Comparison of ENCODE assay signal across 21 mouse cellular contexts in genomic region chr2:158155101-158155500, GRCm38 (mm10). TPM values are rescaled to one million over a fixed set of nuclear protein-coding genes. Genes with fewer than 3 reads are reported as not detected.
DNase-seq lines count a peak whose midpoint lies in the region; ATAC-seq and TF ChIP-seq lines count a peak whose summit lies in the region.
"Had no signal": no experiment of that assay in that cellular context is flagged by ENCODE, and none has a peak within 500 bp of the region (broad histone marks: within the 10 kb centered on the region; RNA-seq: fewer than 3 reads in every experiment).

No protein-coding gene starts in this region.

- ATAC-seq in hindbrain, embryonic 16.5 days: no peak
- ATAC-seq: CD4-positive, CD25-positive, alpha-beta regulatory T cell, adult 4 months; forebrain, embryonic 15.5 days had no signal

- H3K79me2 ChIP-seq in myocyte (ENCODE audit: control insufficient read depth, insufficient read depth): no peaks in the 10 kb centered on the region

- peaks cover 7% of the 10 kb centered on the region for H3K9me3 ChIP-seq in hindbrain, embryonic 10.5 days
- H3K9me3 ChIP-seq in hindbrain, embryonic 16.5 days (ENCODE audit: control insufficient read depth, low read length): no peaks in the 10 kb centered on the region; the same call in 1 of the 2 replicates
- no peaks in the 10 kb centered on the region for H3K9me3 ChIP-seq in ES-Bruce4 (replicated peaks; ENCODE audit: control insufficient read depth, insufficient read depth, low read length, poor library complexity, severe bottlenecking)
- H3K9me3 ChIP-seq: forebrain, embryonic 15.5 days; hindbrain, embryonic 13.5 days had no signal

- peaks cover 50% of the 10 kb centered on the region for H3K4me1 ChIP-seq in hindbrain, embryonic 10.5 days (replicated peaks)
- H3K4me1 ChIP-seq in hindbrain, embryonic 16.5 days (ENCODE audit: control insufficient read depth, insufficient read depth, low read depth, low read length): no peaks in the 10 kb centered on the region; the same call in 1 of the 2 replicates
- peaks cover 4% of the 10 kb centered on the region for H3K4me1 ChIP-seq in ES-Bruce4 (ENCODE audit: control insufficient read depth, insufficient read depth, low read length)

- peak overlapping the region; percentile 87; the same call in 1 of the 2 replicates for H3K27ac ChIP-seq in hindbrain, embryonic 10.5 days
- H3K27ac ChIP-seq in hindbrain, embryonic 16.5 days (ENCODE audit: low read depth, low read length): no peak overlapping the region
- peak overlapping the region; percentile 97 for H3K27ac ChIP-seq in ES-Bruce4 (ENCODE audit: insufficient read depth, low read length)
- H3K27ac ChIP-seq: forebrain, embryonic 15.5 days; hindbrain, embryonic 13.5 days had no signal

- no peak overlapping the region for H3K4me3 ChIP-seq in hindbrain, embryonic 10.5 days
- no peak overlapping the region for H3K4me3 ChIP-seq in hindbrain, embryonic 16.5 days (ENCODE audit: low read length)
- H3K4me3 ChIP-seq in ES-Bruce4 (ENCODE audit: low read depth, low read length) (no peak overlapping the region), myocyte (no peak overlapping the region)
- H3K4me3 ChIP-seq: embryonic facial prominence, embryonic 12.5 days; forebrain, embryonic 15.5 days; heart, embryonic 10.5 days; hindbrain, embryonic 13.5 days had no signal

- no peaks in the 10 kb centered on the region; the same call in 1 of the 2 replicates for H3K27me3 ChIP-seq in hindbrain, embryonic 10.5 days (ENCODE audit: insufficient read depth, poor library complexity, severe bottlenecking)
- no peaks in the 10 kb centered on the region for H3K27me3 ChIP-seq in hindbrain, embryonic 16.5 days (replicated peaks; ENCODE audit: control insufficient read depth, insufficient read depth, low read length)
- H3K27me3 ChIP-seq in ES-Bruce4 (ENCODE audit: control insufficient read depth, insufficient read depth, low read length, poor library complexity, severe bottlenecking): no peaks in the 10 kb centered on the region
- H3K27me3 ChIP-seq in myocyte (ENCODE audit: control insufficient read depth, insufficient read depth, insufficient read length): no peaks in the 10 kb centered on the region
- H3K27me3 ChIP-seq: embryonic facial prominence, embryonic 12.5 days; forebrain, embryonic 15.5 days; hindbrain, embryonic 13.5 days had no signal

- no peaks in the 10 kb centered on the region for H3K36me3 ChIP-seq in hindbrain, embryonic 10.5 days
- no peaks in the 10 kb centered on the region for H3K36me3 ChIP-seq in hindbrain, embryonic 16.5 days (ENCODE audit: control insufficient read depth, insufficient read depth, low read length)
- H3K36me3 ChIP-seq in ES-Bruce4 (ENCODE audit: control insufficient read depth, insufficient read depth, low read length, poor library complexity, severe bottlenecking): no peaks in the 10 kb centered on the region
- H3K36me3 ChIP-seq in myocyte (ENCODE audit: control insufficient read depth, insufficient read depth): no peaks in the 10 kb centered on the region
- H3K36me3 ChIP-seq: embryonic facial prominence, embryonic 12.5 days; forebrain, embryonic 15.5 days; heart, embryonic 10.5 days; hindbrain, embryonic 13.5 days had no signal

- no peak overlapping the region for H3ac ChIP-seq in myocyte (ENCODE audit: control insufficient read depth, insufficient read length)

- no peak overlapping the region for H3K4me2 ChIP-seq in hindbrain, embryonic 16.5 days (ENCODE audit: low read length)
- H3K4me2 ChIP-seq in myocyte (ENCODE audit: low read depth): peak overlapping the region; percentile 83
- H3K4me2 ChIP-seq: embryonic facial prominence, embryonic 12.5 days; forebrain, embryonic 15.5 days; hindbrain, embryonic 13.5 days had no signal

- TF ChIP-seq POLR2A in ES-Bruce4 (IDR thresholded peaks at IDR 0.05; ENCODE audit: insufficient read depth, low read length): no peak
- no peak for TF ChIP-seq POLR2A in myocyte (IDR thresholded peaks at IDR 0.05; ENCODE audit: insufficient read length, low read depth)

- no peak for TF ChIP-seq CTCF in ES-Bruce4 (IDR thresholded peaks at IDR 0.05; ENCODE audit: low read depth, low read length)

- H3K9ac ChIP-seq in hindbrain, embryonic 16.5 days (ENCODE audit: low read depth, low read length): no peak overlapping the region
- H3K9ac ChIP-seq in ES-Bruce4 (ENCODE audit: low read depth, poor library complexity, severe bottlenecking): no peak overlapping the region
- H3K9ac ChIP-seq: embryonic facial prominence, embryonic 12.5 days; forebrain, embryonic 15.5 days; hindbrain, embryonic 13.5 days had no signal

- WGBS in hindbrain, embryonic 10.5 days: 85% methylated on average over 7 of the region's 7 CpGs
- WGBS in hindbrain, embryonic 16.5 days: 88% methylated on average over 7 of the region's 7 CpGs

- no peak for TF ChIP-seq EP300 in ES-Bruce4 (IDR thresholded peaks at IDR 0.05; ENCODE audit: insufficient read depth, low read depth, low read length)

- no peak for DNase-seq in hindbrain, embryonic 10.5 days (ENCODE audit: low spot score)
- DNase-seq in ZHBTc4 (ENCODE audit: low read depth, low spot score): peak; percentile 89
- no peak for DNase-seq in spleen, postnatal 36 days (ENCODE audit: low spot score in 2 of 2)
- DNase-seq in layer of hippocampus, adult 9-10 months (ENCODE audit: low spot score): no peak
- no peak for DNase-seq in layer of hippocampus, postnatal 25 days (ENCODE audit: extremely low spot score in 1 of 2, low spot score in 1 of 2)
- DNase-seq: adrenal gland, postnatal 14 days; B cell, adult 2 months; cerebellum, adult 11-12 months; cerebellum, adult 9-10 months; cerebellum, postnatal 25 days; heart, adult 18-20 months; heart, postnatal 10 days; heart, postnatal 4 days had no signal

TF ChIP-seq in myocyte, 11 proteins besides CTCF, POLR2A, EP300 and RAD21:
- TF ChIP-seq MYOG (IDR thresholded peaks at IDR 0.05; ENCODE audit: control insufficient read depth in 1 of 3, insufficient read depth in 1 of 3, insufficient read length in 2 of 3, low read depth in 2 of 3) (no peak), TCF3 (IDR thresholded peaks at IDR 0.05; ENCODE audit: insufficient read length, low read depth) (no peak), REST (IDR thresholded peaks at IDR 0.05; ENCODE audit: insufficient read depth, insufficient read length) (no peak), MYOD1 (IDR thresholded peaks at IDR 0.05; ENCODE audit: control insufficient read depth in 1 of 3, insufficient read length in 2 of 3, low read depth in 2 of 3) (no peak)

RNA-seq across cellular contexts. Expression of gene Tgm2, which starts 8.9 kb away (rescaled TPM):
- polyA plus RNA-seq in hindbrain, embryonic 10.5 days (2016; fragmentation: Nextera tagmentation; extraction: Ambion mirVana): 7.5 and 10.2 TPM in 2 replicates
- polyA plus RNA-seq in hindbrain, embryonic 16.5 days (2015; fragmentation: Nextera tagmentation; extraction: Ambion mirVana): 7.9 and 11.4 TPM in 2 replicates
- polyA plus RNA-seq in ES-Bruce4 (2011; ENCODE audit: insufficient read depth, insufficient read length, low read depth, missing spikeins): 18.4 and 23.2 TPM in 2 replicates
- 61.0 TPM for polyA plus RNA-seq in myocyte (2012; fragmentation: generic; extraction: Trizol)
- total RNA-seq in layer of hippocampus, postnatal 25 days (2021): 10 to 100 TPM in 1 of 2 experiments, 1 to 10 TPM in 1; 6.3 to 11.2 TPM
